Mouse (Mus musculus) myocyte (in vitro differentiated cells): Measurements from ENCODE around the gene Pced1b. TPM values are rescaled to one million over a fixed set of nuclear protein-coding genes. Genes with fewer than 3 reads are reported as not detected.

Experiments
- H3K27me3 ChIP-seq: one replicate; pipeline ENCODE4 v1.6.1; 2011; ENCODE audit not compliant: control insufficient read depth, insufficient read depth, insufficient read length
- H3K36me3 ChIP-seq: one replicate; pipeline ENCODE4 v1.6.1; 2011; ENCODE audit not compliant: control insufficient read depth, insufficient read depth
- H3K4me2 ChIP-seq: one replicate; pipeline ENCODE4 v1.6.1; 2011; ENCODE audit warnings: low read depth, control low read depth
- H3K4me3 ChIP-seq: one replicate; pipeline ENCODE4 v1.5.1; 2011; ENCODE audit warnings: mild to moderate bottlenecking, control low read depth, moderate library complexity
- H3K79me2 ChIP-seq: one replicate; pipeline ENCODE4 v1.6.1; 2011; ENCODE audit not compliant: control insufficient read depth, insufficient read depth
- H3ac ChIP-seq: one replicate; pipeline ENCODE4 v1.6.1; 2011; ENCODE audit not compliant: control insufficient read depth, insufficient read length
- CEBPB ChIP-seq: IDR thresholded peaks from 2 replicates; pipeline ENCODE4 v1.6.1; 2011; ENCODE audit warnings: mild to moderate bottlenecking, moderate library complexity; ENCODE audit not compliant: poor library complexity, insufficient read depth, severe bottlenecking
- E2F4 ChIP-seq: IDR thresholded peaks from one replicate; pipeline ENCODE4 v1.6.1; 2011; ENCODE audit warnings: mild to moderate bottlenecking, control low read depth, moderate library complexity; ENCODE audit not compliant: insufficient read depth
- MAX ChIP-seq: IDR thresholded peaks from one replicate; pipeline ENCODE4 v1.6.1; 2011; ENCODE audit warnings: low read depth, mild to moderate bottlenecking, control low read depth
- MYOD1 ChIP-seq, 3 experiments: IDR thresholded peaks; one replicate each; pipeline ENCODE4 v1.6.1; 2011; ENCODE audit warnings: control low read depth in 2 of 3, low read depth in 2 of 3, mild to moderate bottlenecking in 2 of 3, moderate library complexity in 1 of 3; ENCODE audit not compliant: insufficient read length in 2 of 3, control insufficient read depth in 1 of 3
- MYOG ChIP-seq, 3 experiments: IDR thresholded peaks; one replicate each; pipeline ENCODE4 v1.6.1; 2011; ENCODE audit warnings: control low read depth in 2 of 3, low read depth in 2 of 3, mild to moderate bottlenecking in 2 of 3; ENCODE audit not compliant: insufficient read length in 2 of 3, control insufficient read depth in 1 of 3, insufficient read depth in 1 of 3
- POLR2A ChIP-seq: IDR thresholded peaks from one replicate; pipeline ENCODE4 v1.6.1; 2011; ENCODE audit warnings: low read depth, mild to moderate bottlenecking, control low read depth, moderate library complexity; ENCODE audit not compliant: insufficient read length
- POLR2AphosphoS2 ChIP-seq: IDR thresholded peaks from one replicate; pipeline ENCODE4 v1.6.1; 2011; ENCODE audit warnings: low read depth, control low read depth; ENCODE audit not compliant: insufficient read length
- REST ChIP-seq: IDR thresholded peaks from one replicate; pipeline ENCODE4 v1.6.1; 2011; ENCODE audit warnings: mild to moderate bottlenecking, control low read depth, moderate library complexity; ENCODE audit not compliant: insufficient read depth, insufficient read length
- SRF ChIP-seq: IDR thresholded peaks from one replicate; pipeline ENCODE4 v1.6.1; 2011; ENCODE audit warnings: low read depth; ENCODE audit not compliant: control insufficient read depth, insufficient read length
- TCF12 ChIP-seq: IDR thresholded peaks from one replicate; pipeline ENCODE4 v1.6.1; 2011; ENCODE audit warnings: mild to moderate bottlenecking, control low read depth; ENCODE audit not compliant: poor library complexity, insufficient read depth, severe bottlenecking
- TCF3 ChIP-seq: IDR thresholded peaks from one replicate; pipeline ENCODE4 v1.6.1; 2011; ENCODE audit warnings: low read depth, control low read depth; ENCODE audit not compliant: insufficient read length
- USF1 ChIP-seq: IDR thresholded peaks from one replicate; pipeline ENCODE4 v1.6.1; 2011; ENCODE audit warnings: low read depth, mild to moderate bottlenecking, control low read depth, moderate library complexity
- polyA plus RNA-seq: library from polyadenylated mRNA; unstranded; fragments of >200 nt; fragmentation: generic; extraction: Trizol; gene quantifications from one replicate; pipeline ENCODE4 v1.2.1, GENCODE M21; 2012; ENCODE audit warnings: missing spikeins

Pced1b gene
- polyA plus RNA-seq, 1 experiment: 0.68 TPM

- H3K79me2 ChIP-seq: no peaks in the 10 kb centered on the region
- no peaks in the 10 kb centered on the region for H3K36me3 ChIP-seq
- H3ac ChIP-seq: no peak overlapping the region
- H3K27me3 ChIP-seq: no peaks in the 10 kb centered on the region
- H3K4me2 ChIP-seq: no peak overlapping the region
- no peak for TF ChIP-seq MYOG (IDR thresholded peaks at IDR 0.05; ENCODE audit: control insufficient read depth in 1 of 3, insufficient read depth in 1 of 3, insufficient read length in 2 of 3, low read depth in 2 of 3)
- TF ChIP-seq SRF: no peak
- no peak for TF ChIP-seq CEBPB
- TF ChIP-seq POLR2AphosphoS2: no peak
- TF ChIP-seq E2F4: no peak
- no peak for TF ChIP-seq TCF3
- no peak for TF ChIP-seq USF1
- H3K4me3 ChIP-seq: no peak overlapping the region
These were observed 126.5 kb downstream of the Pced1b start for GRCm38 (mm10) chr15:97373203-97374084.

DNA sequence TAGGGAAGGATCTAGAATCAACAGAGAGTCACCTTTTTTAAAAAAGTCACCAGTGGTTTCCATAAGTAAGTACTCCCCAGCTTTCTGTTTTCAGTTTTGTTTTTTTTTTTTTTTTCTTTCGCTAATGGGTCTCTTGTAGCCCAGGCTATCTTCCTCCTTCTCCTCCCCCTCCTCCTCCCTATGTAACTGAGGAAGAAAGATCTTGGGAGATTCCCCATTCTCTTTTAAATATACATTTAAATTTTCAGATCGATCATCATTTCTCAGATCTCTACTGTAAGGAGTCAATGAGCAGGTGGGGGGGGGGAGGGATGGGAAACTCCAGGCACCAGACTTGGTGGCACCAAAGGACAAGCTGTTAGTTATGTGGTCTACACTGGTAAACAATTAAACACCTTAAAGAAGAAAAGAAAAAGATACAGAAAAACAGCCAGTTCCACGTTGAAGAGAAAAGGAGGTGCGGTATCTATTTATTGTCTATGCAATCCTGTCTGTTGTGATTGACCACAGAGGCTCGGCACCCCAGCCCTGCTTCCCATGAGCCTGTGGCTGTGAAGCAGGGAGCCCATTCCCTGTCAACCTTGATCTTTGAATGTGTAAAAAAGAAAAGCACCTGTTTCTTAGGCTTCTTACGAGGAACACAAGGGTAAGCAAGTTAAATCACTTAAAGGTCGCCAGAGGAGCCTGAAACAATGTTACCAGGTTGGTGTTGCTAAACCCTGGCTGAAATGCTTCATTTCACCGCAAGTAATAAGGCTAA lies 127.4 kb downstream of the Pced1b start:
- Histone ChIP-seq H3ac (no peak overlapping the region), H3K79me2 (no peaks in the 10 kb centered on the region), H3K36me3 (no peaks in the 10 kb centered on the region), H3K4me2 (no peak overlapping the region), H3K4me3 (no peak overlapping the region), H3K27me3 (no peaks in the 10 kb centered on the region)
- no peak for TF ChIP-seq POLR2AphosphoS2
- TF ChIP-seq TCF12: no peak
- no peak for TF ChIP-seq CEBPB
- TF ChIP-seq POLR2A: no peak
- no peak for TF ChIP-seq E2F4
- no peak for TF ChIP-seq MYOG (IDR thresholded peaks at IDR 0.05; ENCODE audit: control insufficient read depth in 1 of 3, insufficient read depth in 1 of 3, insufficient read length in 2 of 3, low read depth in 2 of 3)
- TF ChIP-seq MYOD1 (IDR thresholded peaks at IDR 0.05; ENCODE audit: control insufficient read depth in 1 of 3, insufficient read length in 2 of 3, low read depth in 2 of 3): no peak
- no peak for TF ChIP-seq TCF3
- no peak for TF ChIP-seq REST
- TF ChIP-seq USF1: no peak
- no peak for TF ChIP-seq MAX
- TF ChIP-seq SRF: no peak

- Histone ChIP-seq H3K36me3 (no peaks in the 10 kb centered on the region), H3K4me2 (no peak overlapping the region), H3K4me3 (no peak overlapping the region), H3K79me2 (no peaks in the 10 kb centered on the region), H3ac (no peak overlapping the region), H3K27me3 (no peaks in the 10 kb centered on the region)
- TF ChIP-seq POLR2AphosphoS2 (no peak), MAX (no peak), E2F4 (no peak), MYOG (IDR thresholded peaks at IDR 0.05; ENCODE audit: control insufficient read depth in 1 of 3, insufficient read depth in 1 of 3, insufficient read length in 2 of 3, low read depth in 2 of 3) (no peak), MYOD1 (IDR thresholded peaks at IDR 0.05; ENCODE audit: control insufficient read depth in 1 of 3, insufficient read length in 2 of 3, low read depth in 2 of 3) (no peak), SRF (no peak), USF1 (no peak), CEBPB (no peak), POLR2A (no peak), REST (no peak), TCF12 (no peak), TCF3 (no peak)
These were observed 128.2 kb downstream of the Pced1b start for GRCm38 (mm10) chr15:97374845-97375720.

GRCm38 (mm10) chr15:97376081-97376742 lies 129.3 kb downstream of the Pced1b start:
- Histone ChIP-seq H3ac (no peak overlapping the region), H3K27me3 (no peaks in the 10 kb centered on the region), H3K79me2 (no peaks in the 10 kb centered on the region), H3K36me3 (no peaks in the 10 kb centered on the region), H3K4me3 (no peak overlapping the region), H3K4me2 (no peak overlapping the region)
- TF ChIP-seq CEBPB: no peak
- no peak for TF ChIP-seq SRF

- Histone ChIP-seq H3K4me3 (no peak overlapping the region), H3ac (no peak overlapping the region), H3K27me3 (no peaks in the 10 kb centered on the region), H3K4me2 (no peak overlapping the region), H3K36me3 (no peaks in the 10 kb centered on the region), H3K79me2 (no peaks in the 10 kb centered on the region)
- TF ChIP-seq MYOG (IDR thresholded peaks at IDR 0.05; ENCODE audit: control insufficient read depth in 1 of 3, insufficient read depth in 1 of 3, insufficient read length in 2 of 3, low read depth in 2 of 3) (no peak), E2F4 (no peak), CEBPB (no peak), POLR2AphosphoS2 (no peak), POLR2A (no peak), USF1 (no peak), TCF3 (no peak), TCF12 (no peak), SRF (no peak), MYOD1 (IDR thresholded peaks at IDR 0.05; ENCODE audit: control insufficient read depth in 1 of 3, insufficient read length in 2 of 3, low read depth in 2 of 3) (no peak), REST (no peak), MAX (no peak)
These were observed 129.9 kb downstream of the Pced1b start for GRCm38 (mm10) chr15:97376792-97377222.
